Mouse (Mus musculus): ENCODE data around the gene Nfic. TPM values are rescaled to one million over a fixed set of nuclear protein-coding genes. Genes with fewer than 3 reads are reported as not detected.

The Nfic gene
- polyA plus RNA-seq, 2 experiments, result 1.3 to 4.6 TPM

- WGBS (ENCODE audit: insufficient replicate concordance), result 62% methylated on average over 16 of the region's 16 CpGs
- DNase-seq (ENCODE audit: low read depth in 3 of 3, low spot score in 3 of 3) (no peak), ATAC-seq (ENCODE audit: insufficient read depth) (no peak)
These were observed 42.7 kb downstream of the Nfic start for GRCm38 (mm10) chr10:81412586-81413309.

GRCm38 (mm10) chr10:81411471-81412400, 43.7 kb downstream of the Nfic start:
- H3K27me3 ChIP-seq (ENCODE audit: control insufficient read depth, insufficient read depth, low read length), result peaks cover 21% of the 10 kb centered on the region
- no peaks in the 10 kb centered on the region for H3K9me3 ChIP-seq (ENCODE audit: control insufficient read depth, low read length)
- 65% methylated on average over 18 of the region's 18 CpGs for WGBS (ENCODE audit: insufficient replicate concordance)
- H3K27ac ChIP-seq, result no peak overlapping the region
- H3K4me2 ChIP-seq (ENCODE audit: low read depth), result no peak overlapping the region
- TF ChIP-seq EP300 (IDR thresholded peaks at IDR 0.05; ENCODE audit: low read depth) (no peak), CTCF (IDR thresholded peaks at IDR 0.05; ENCODE audit: low read depth) (no peak)
- DNase-seq (ENCODE audit: low read depth in 3 of 3, low spot score in 3 of 3), result no peak
- ATAC-seq (ENCODE audit: insufficient read depth), result no peak
- H3K36me3 ChIP-seq (replicated peaks; ENCODE audit: control insufficient read depth, insufficient read depth, low read depth), result no peaks in the 10 kb centered on the region
- H3K4me1 ChIP-seq (replicated peaks; ENCODE audit: control insufficient read depth in 2 of 2, insufficient read depth in 2 of 2, low read length in 1 of 2), result peaks cover 2 to 15% of the 10 kb centered on the region in 2 experiments; a peak in 2 of 4 replicates
- no peak overlapping the region for H3K4me3 ChIP-seq (ENCODE audit: insufficient read depth in 1 of 2, low read depth in 2 of 2, low read length in 2 of 2)
- no peak overlapping the region for H3K9ac ChIP-seq (replicated peaks)

More at GRCm38 (mm10) chr10:81412586-81413309, 42.7 kb downstream of the Nfic start:
- Histone ChIP-seq H3K9ac (replicated peaks) (no peak overlapping the region), H3K4me1 (replicated peaks; ENCODE audit: control insufficient read depth in 2 of 2, insufficient read depth in 2 of 2, low read length in 1 of 2) (peaks cover 2 to 15% of the 10 kb centered on the region in 2 experiments; a peak in 2 of 4 replicates), H3K27me3 (ENCODE audit: control insufficient read depth, insufficient read depth, low read length) (peaks cover 10% of the 10 kb centered on the region), H3K36me3 (replicated peaks; ENCODE audit: control insufficient read depth, insufficient read depth, low read depth) (no peaks in the 10 kb centered on the region), H3K9me3 (ENCODE audit: control insufficient read depth, low read length) (no peaks in the 10 kb centered on the region), H3K27ac (no peak overlapping the region), H3K4me3 (ENCODE audit: insufficient read depth in 1 of 2, low read depth in 2 of 2, low read length in 2 of 2) (no peak overlapping the region), H3K4me2 (ENCODE audit: low read depth) (no peak overlapping the region)
- TF ChIP-seq EP300 (IDR thresholded peaks at IDR 0.05; ENCODE audit: low read depth), result no peak
- no peak for TF ChIP-seq CTCF (IDR thresholded peaks at IDR 0.05; ENCODE audit: low read depth)

- H3K4me3 ChIP-seq (ENCODE audit: insufficient read depth in 1 of 2, low read depth in 2 of 2, low read length in 2 of 2), result no peak overlapping the region
- no peak overlapping the region for H3K4me2 ChIP-seq (ENCODE audit: low read depth)
- H3K27me3 ChIP-seq (ENCODE audit: control insufficient read depth, insufficient read depth, low read length), result peaks cover 28% of the 10 kb centered on the region
- H3K9ac ChIP-seq (replicated peaks), result no peak overlapping the region
- no peak for ATAC-seq (ENCODE audit: insufficient read depth)
- H3K4me1 ChIP-seq (replicated peaks; ENCODE audit: control insufficient read depth in 2 of 2, insufficient read depth in 2 of 2, low read length in 1 of 2), result peaks cover 2 to 15% of the 10 kb centered on the region in 2 experiments; a peak in 2 of 4 replicates
- no peak for TF ChIP-seq EP300 (IDR thresholded peaks at IDR 0.05; ENCODE audit: low read depth)
- TF ChIP-seq CTCF (IDR thresholded peaks at IDR 0.05; ENCODE audit: low read depth), result no peak
- 72% methylated on average over 9 of the region's 9 CpGs for WGBS (ENCODE audit: insufficient replicate concordance)
- H3K9me3 ChIP-seq (ENCODE audit: control insufficient read depth, low read length), result no peaks in the 10 kb centered on the region
- no peak for DNase-seq (ENCODE audit: low read depth in 3 of 3, low spot score in 3 of 3)
- H3K27ac ChIP-seq, result no peak overlapping the region
- H3K36me3 ChIP-seq (replicated peaks; ENCODE audit: control insufficient read depth, insufficient read depth, low read depth), result no peaks in the 10 kb centered on the region
These were observed 44.5 kb downstream of the Nfic start for GRCm38 (mm10) chr10:81410981-81411380.

GRCm38 (mm10) chr10:81410350-81410749, 45.1 kb downstream of the Nfic start:
- no peak overlapping the region for H3K9ac ChIP-seq (replicated peaks)
- DNase-seq (ENCODE audit: low read depth in 3 of 3, low spot score in 3 of 3) (no peak), ATAC-seq (ENCODE audit: insufficient read depth) (no peak)
- no peaks in the 10 kb centered on the region for H3K36me3 ChIP-seq (replicated peaks; ENCODE audit: control insufficient read depth, insufficient read depth, low read depth)
- H3K27me3 ChIP-seq (ENCODE audit: control insufficient read depth, insufficient read depth, low read length), result peaks cover 28% of the 10 kb centered on the region
- no peak overlapping the region for H3K27ac ChIP-seq
- WGBS (ENCODE audit: insufficient replicate concordance), result 20% methylated on average over 4 of the region's 4 CpGs
- H3K9me3 ChIP-seq (ENCODE audit: control insufficient read depth, low read length), result no peaks in the 10 kb centered on the region
- H3K4me1 ChIP-seq (replicated peaks; ENCODE audit: control insufficient read depth in 2 of 2, insufficient read depth in 2 of 2, low read length in 1 of 2), result peaks cover 2 to 15% of the 10 kb centered on the region in 2 experiments; a peak in 2 of 4 replicates
- TF ChIP-seq CTCF (IDR thresholded peaks at IDR 0.05; ENCODE audit: low read depth), result no peak
- H3K4me3 ChIP-seq (ENCODE audit: insufficient read depth in 1 of 2, low read depth in 2 of 2, low read length in 2 of 2), result no peak overlapping the region
- peak overlapping the region; percentile 31; the same call in 1 of the 2 replicates for H3K4me2 ChIP-seq (ENCODE audit: low read depth)

- no peaks in the 10 kb centered on the region for H3K36me3 ChIP-seq (replicated peaks; ENCODE audit: control insufficient read depth, insufficient read depth, low read depth)
- no peak for TF ChIP-seq EP300 (IDR thresholded peaks at IDR 0.05; ENCODE audit: low read depth)
- no peak for TF ChIP-seq CTCF (IDR thresholded peaks at IDR 0.05; ENCODE audit: low read depth)
- peak overlapping the region; percentile 31 for H3K4me2 ChIP-seq (ENCODE audit: low read depth)
- peaks cover 31% of the 10 kb centered on the region for H3K27me3 ChIP-seq (ENCODE audit: control insufficient read depth, insufficient read depth, low read length)
- no peaks in the 10 kb centered on the region for H3K9me3 ChIP-seq (ENCODE audit: control insufficient read depth, low read length)
- 14% methylated on average over 8 of the region's 8 CpGs for WGBS (ENCODE audit: insufficient replicate concordance)
- peaks cover under 1 to 14% of the 10 kb centered on the region in 2 experiments; a peak in 2 of 4 replicates for H3K4me1 ChIP-seq (replicated peaks; ENCODE audit: control insufficient read depth in 2 of 2, insufficient read depth in 2 of 2, low read length in 1 of 2)
- ATAC-seq (ENCODE audit: insufficient read depth) (peak; percentile 4; the same call in 1 of the 2 replicates), DNase-seq (ENCODE audit: low read depth in 3 of 3, low spot score in 3 of 3) (no peak)
- no peak overlapping the region for H3K27ac ChIP-seq
- H3K4me3 ChIP-seq (ENCODE audit: insufficient read depth in 1 of 2, low read depth in 2 of 2, low read length in 2 of 2), result no peak overlapping the region
- no peak overlapping the region for H3K9ac ChIP-seq (replicated peaks)
These were observed 46.1 kb downstream of the Nfic start for GRCm38 (mm10) chr10:81409330-81409729.
